Mouse (Mus musculus) ovary, postnatal 14 days (tissue): ENCODE data around the gene Zfp978.
"Not testable (repeated sequence)": the region's sequence is repeated elsewhere in the genome, so short reads cannot be mapped to it uniquely, and the experiment has no call there.

ENCODE experiments used
- DNase-seq: peaks from one replicate; pipeline ENCODE4 v3.0.0; 2022; ENCODE audit warnings: low spot score

Gene Zfp978

GRCm38 (mm10) chr4:147361003-147361402, at the start of gene Zfp978:
Zfp978 (plus strand) TSS chr4:147361303.
- not testable (repeated sequence) for DNase-seq

GRCm38 (mm10) chr4:147335036-147335690, 25.9 kb upstream of the Zfp978 start:
- DNase-seq: not testable (repeated sequence)

- DNase-seq: not testable (repeated sequence)
Observed at GRCm38 (mm10) chr4:147335691-147336367, 25.3 kb upstream of the Zfp978 start.

GRCm38 (mm10) chr4:147336368-147337195, 24.5 kb upstream of the Zfp978 start:
- DNase-seq: not testable (repeated sequence)

- DNase-seq: not testable (repeated sequence)
Observed at GRCm38 (mm10) chr4:147337520-147337919, 23.6 kb upstream of the Zfp978 start.

- no peak for DNase-seq
Observed at GRCm38 (mm10) chr4:147338032-147338610, 23.0 kb upstream of the Zfp978 start.

- not testable (repeated sequence) for DNase-seq
Observed at GRCm38 (mm10) chr4:147338706-147339105, 22.4 kb upstream of the Zfp978 start.

GRCm38 (mm10) chr4:147339601-147340219, 21.4 kb upstream of the Zfp978 start:
- not testable (repeated sequence) for DNase-seq

GRCm38 (mm10) chr4:147340236-147340635, 20.9 kb upstream of the Zfp978 start:
- not testable (repeated sequence) for DNase-seq

GRCm38 (mm10) chr4:147340876-147341275, 20.2 kb upstream of the Zfp978 start:
- not testable (repeated sequence) for DNase-seq

GRCm38 (mm10) chr4:147343042-147343908, 17.8 kb upstream of the Zfp978 start:
- not testable (repeated sequence) for DNase-seq

- not testable (repeated sequence) for DNase-seq
Observed at GRCm38 (mm10) chr4:147345061-147345554, 16.0 kb upstream of the Zfp978 start.

- DNase-seq: not testable (repeated sequence)
Observed at GRCm38 (mm10) chr4:147346361-147347035, 14.6 kb upstream of the Zfp978 start.

- not testable (repeated sequence) for DNase-seq
Observed at GRCm38 (mm10) chr4:147347300-147347699, 13.8 kb upstream of the Zfp978 start.

- not testable (repeated sequence) for DNase-seq
Observed at GRCm38 (mm10) chr4:147347880-147348279, 13.2 kb upstream of the Zfp978 start.

GRCm38 (mm10) chr4:147348401-147348800, 12.7 kb upstream of the Zfp978 start:
- not testable (repeated sequence) for DNase-seq

GRCm38 (mm10) chr4:147348906-147349686, 12.0 kb upstream of the Zfp978 start:
- not testable (repeated sequence) for DNase-seq

- not testable (repeated sequence) for DNase-seq
Observed at GRCm38 (mm10) chr4:147349687-147350415, 11.3 kb upstream of the Zfp978 start.
